Mouse (Mus musculus) lung, adult 2 months (tissue): ENCODE results near the gene Rec114.

Experiments used
- CTCF ChIP-seq: fragments of 200-500 bp; IDR thresholded peaks from 2 replicates; pipeline ENCODE4 v1.5.1; 2011; ENCODE audit warnings: mild to moderate bottlenecking, low read length, control low read depth; ENCODE audit not compliant: insufficient read depth
- POLR2A ChIP-seq: fragments of 200-500 bp; IDR thresholded peaks from 2 replicates; pipeline ENCODE4 v1.6.1; 2011; ENCODE audit warnings: low read depth, mild to moderate bottlenecking, control low read depth, low read length, borderline replicate concordance; ENCODE audit errors: extremely low read depth

GRCm38 (mm10) chr9:58764354-58764753 is 20.6 kb upstream of the Rec114 start:
- TF ChIP-seq CTCF (no peak), POLR2A (no peak)
